8 mouse cellular contexts compared by ENCODE assay signal in the genomic region with DNA sequence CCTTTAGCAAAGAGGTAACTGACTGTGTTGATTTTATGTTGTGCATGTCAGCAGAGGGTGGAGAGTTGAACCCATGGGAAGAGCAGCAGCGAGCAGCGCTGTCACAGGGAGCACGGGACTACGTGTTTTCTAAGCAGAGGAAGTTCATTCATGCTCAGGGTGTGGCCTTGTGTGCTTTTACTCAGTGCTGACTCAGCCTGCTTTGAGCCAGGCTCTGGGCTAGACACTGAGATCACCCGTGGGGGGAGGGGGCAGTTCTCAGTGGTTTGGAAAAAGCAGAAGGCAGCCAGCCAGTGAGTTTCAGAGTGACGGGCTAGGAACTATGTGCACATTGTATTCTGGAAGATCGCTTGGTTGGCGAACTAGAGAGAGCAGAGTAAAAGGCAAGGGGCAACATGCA.
DNase-seq lines count a peak whose midpoint lies in the region; ATAC-seq and TF ChIP-seq lines count a peak whose summit lies in the region.

No protein-coding gene starts in this region.

- no peaks in the 10 kb centered on the region for H3K9me3 ChIP-seq in heart, embryonic 11.5 days (replicated peaks; ENCODE audit: control insufficient read depth, low read length)

- peaks cover 17% of the 10 kb centered on the region for H3K4me1 ChIP-seq in heart, adult 2 months (ENCODE audit: control insufficient read depth, insufficient read depth, low read length)
- H3K4me1 ChIP-seq in heart, embryonic 11.5 days (ENCODE audit: control insufficient read depth, insufficient read depth, low read length): peaks cover 22% of the 10 kb centered on the region
- H3K4me1 ChIP-seq in bone marrow, adult 2 months (ENCODE audit: control insufficient read depth, insufficient read depth, low read length): no peaks in the 10 kb centered on the region; the same call in 1 of the 2 replicates
- H3K4me1 ChIP-seq in lung, adult 2 months (ENCODE audit: control insufficient read depth, insufficient read depth, low read length): peaks cover 12% of the 10 kb centered on the region

- no peak overlapping the region for H3K9ac ChIP-seq in heart, adult 2 months (ENCODE audit: low read depth, low read length)
- no peak overlapping the region for H3K9ac ChIP-seq in heart, embryonic 11.5 days (ENCODE audit: low read depth, low read length)

- no peak for TF ChIP-seq CTCF in heart, adult 2 months (IDR thresholded peaks at IDR 0.05)
- no peak for TF ChIP-seq CTCF in bone marrow, adult 2 months (IDR thresholded peaks at IDR 0.05; ENCODE audit: control insufficient read depth, insufficient read depth, low read length)
- TF ChIP-seq CTCF in lung, adult 2 months (IDR thresholded peaks at IDR 0.05; ENCODE audit: insufficient read depth, low read length): no peak

- no peaks in the 10 kb centered on the region for H3K27me3 ChIP-seq in heart, adult 2 months (ENCODE audit: control insufficient read depth, insufficient read depth, low read length)
- no peaks in the 10 kb centered on the region for H3K27me3 ChIP-seq in heart, embryonic 11.5 days (ENCODE audit: control insufficient read depth, insufficient read depth, low read length)

- no peaks in the 10 kb centered on the region for H3K79me2 ChIP-seq in heart, adult 2 months (replicated peaks; ENCODE audit: control insufficient read depth, insufficient read depth, low read length)

- no peak for TF ChIP-seq POLR2A in heart, adult 2 months (IDR thresholded peaks at IDR 0.05; ENCODE audit: insufficient read depth, low read depth, low read length)
- TF ChIP-seq POLR2A in bone marrow, adult 2 months (IDR thresholded peaks at IDR 0.05; ENCODE audit: borderline replicate concordance, control insufficient read depth, low read depth, low read length): no peak
- TF ChIP-seq POLR2A in lung, adult 2 months (IDR thresholded peaks at IDR 0.05; ENCODE audit: borderline replicate concordance, extremely low read depth, low read depth, low read length): no peak

- no peak overlapping the region for H3K4me2 ChIP-seq in heart, embryonic 11.5 days

- ATAC-seq in heart, embryonic 11.5 days (replicated peaks; ENCODE audit: insufficient number of reproducible peaks, low FRiP score, low TSS enrichment): no peak

- peak; percentile 75 for TF ChIP-seq EP300 in heart, adult 2 months (IDR thresholded peaks at IDR 0.05; ENCODE audit: insufficient read depth, low read depth, low read length)

- H3K27ac ChIP-seq in heart, adult 2 months: peak overlapping the region; percentile 41
- H3K27ac ChIP-seq in heart, embryonic 11.5 days (ENCODE audit: low read depth, low read length): no peak overlapping the region
- H3K27ac ChIP-seq in bone marrow, adult 2 months (ENCODE audit: control insufficient read depth, insufficient read depth, low read depth, low read length, poor library complexity): 0 out of 2 replicates have a peak overlapping the region, but pooled peaks have one; percentile 3

- intact Hi-C loops in heart, adult 2 months (cut with DNase I): loop anchor here (5.0 kb wide), 1 partner anchor 37 kb away; no protein-coding TSS in a partner anchor

- WGBS in heart, adult 2 months: 44% methylated on average over 8 of the region's 8 CpGs
- 56% methylated on average over 8 of the region's 8 CpGs for WGBS in heart, embryonic 11.5 days (ENCODE audit: insufficient replicate concordance)
- WGBS in bone marrow, adult 2 months: 12% methylated on average over 8 of the region's 8 CpGs
- 23% methylated on average over 8 of the region's 8 CpGs for WGBS in large intestine, adult 2 months
- WGBS in lung, adult 2 months: 26% methylated on average over 8 of the region's 8 CpGs

- DNase-seq in heart, adult 2 months: peak; percentile 81 to 89
- peak; percentile 90 for DNase-seq in heart, adult 8-10 months (ENCODE audit: low spot score)
- DNase-seq in large intestine, adult 2 months (ENCODE audit: low read depth, low spot score): peak; percentile 28
- DNase-seq in lung, adult 2 months: peak; percentile 39
- DNase-seq in spleen, adult 12 weeks (ENCODE audit: low spot score): peak; percentile 5
- DNase-seq in embryo, embryonic 11 days: no peak

- H3K4me3 ChIP-seq in heart, adult 2 months: no peak overlapping the region
- no peak overlapping the region for H3K4me3 ChIP-seq in heart, embryonic 11.5 days (ENCODE audit: low read depth, low read length)
- H3K4me3 ChIP-seq in bone marrow, adult 2 months (replicated peaks; ENCODE audit: control insufficient read depth, low read depth, low read length): no peak overlapping the region
- no peak overlapping the region for H3K4me3 ChIP-seq in lung, adult 2 months (replicated peaks; ENCODE audit: extremely low read depth, low read depth, low read length)

- peaks cover 2% of the 10 kb centered on the region; the same call in 1 of the 2 replicates for H3K36me3 ChIP-seq in heart, adult 2 months (ENCODE audit: control insufficient read depth, insufficient read depth, low read length)
- H3K36me3 ChIP-seq in heart, embryonic 11.5 days (ENCODE audit: control insufficient read depth, insufficient read depth, low read length): no peaks in the 10 kb centered on the region
